Mouse (Mus musculus): ENCODE measurements around the gene Ak5.
"Not testable (repeated sequence)": the region's sequence is repeated elsewhere in the genome, so short reads cannot be mapped to it uniquely, and the experiment has no call there.

Ak5 gene

GRCm38 (mm10) chr3:152668239-152668638 lies at the start of gene Ak5:
Gene Ak5, minus strand, starts transcription at chr3:152668360.
- DNase-seq = no peak

GRCm38 (mm10) chr3:152713991-152714902 lies 46.1 kb upstream of the Ak5 start, which contains the start of gene Pigk:
Gene Pigk, plus strand, starts transcription at chr3:152714100.
- DNase-seq = peak; percentile 92

GRCm38 (mm10) chr3:152712957-152713356 lies 44.8 kb upstream of the Ak5 start:
- DNase-seq = no peak

- no peak for DNase-seq
Observed at GRCm38 (mm10) chr3:152709936-152710335, 41.8 kb upstream of the Ak5 start.

- no peak for DNase-seq
Observed at GRCm38 (mm10) chr3:152707321-152707823, 39.2 kb upstream of the Ak5 start.

GRCm38 (mm10) chr3:152706901-152707300 lies 38.7 kb upstream of the Ak5 start:
- DNase-seq = no peak

- no peak for DNase-seq
Observed at GRCm38 (mm10) chr3:152705826-152706225, 37.7 kb upstream of the Ak5 start.

- DNase-seq = no peak
Observed at GRCm38 (mm10) chr3:152702274-152702843, 34.2 kb upstream of the Ak5 start.

- not testable (repeated sequence) for DNase-seq
Observed at GRCm38 (mm10) chr3:152701536-152701935, 33.4 kb upstream of the Ak5 start.

- DNase-seq = no peak
Observed at GRCm38 (mm10) chr3:152699261-152699660, 31.1 kb upstream of the Ak5 start.

- DNase-seq = no peak
Observed at GRCm38 (mm10) chr3:152698017-152698416, 29.9 kb upstream of the Ak5 start.

GRCm38 (mm10) chr3:152694950-152695349 lies 26.8 kb upstream of the Ak5 start:
- DNase-seq = no peak

GRCm38 (mm10) chr3:152689105-152689504 lies 20.9 kb upstream of the Ak5 start:
- DNase-seq = no peak

- DNase-seq = no peak
Observed at GRCm38 (mm10) chr3:152688532-152688931, 20.4 kb upstream of the Ak5 start.

GRCm38 (mm10) chr3:152674663-152675062 lies 6.5 kb upstream of the Ak5 start:
- no peak for DNase-seq

- no peak for DNase-seq
Observed at GRCm38 (mm10) chr3:152669783-152670182, 1.6 kb upstream of the Ak5 start.

- DNase-seq = no peak
Observed at GRCm38 (mm10) chr3:152668793-152669192, 633 bp upstream of the Ak5 start.

- peak; percentile 18 for DNase-seq
Observed at GRCm38 (mm10) chr3:152667356-152668211, 576 bp downstream of the Ak5 start.

GRCm38 (mm10) chr3:152666991-152667355 lies 1.2 kb downstream of the Ak5 start:
- DNase-seq = no peak

GRCm38 (mm10) chr3:152658592-152658991 lies 9.6 kb downstream of the Ak5 start:
- DNase-seq = no peak

GRCm38 (mm10) chr3:152651991-152652390 lies 16.2 kb downstream of the Ak5 start:
- no peak for DNase-seq

GRCm38 (mm10) chr3:152644610-152645009 lies 23.6 kb downstream of the Ak5 start:
- no peak for DNase-seq
